Mouse (Mus musculus) T-helper 1 cell (primary cell): Measurements from ENCODE around the gene Rabgef1.

Experiments
- in situ Hi-C: fragments of 300-600 bp; cut with MboI, MseI; formaldehyde crosslinking; loops from one replicate; pipeline ENCODE4 v1.15.1; 2025; ENCODE audit warnings: high pct_unique_total_duplicates

Rabgef1 gene

GRCm38 (mm10) chr5:130263454-130263853 lies 91.9 kb downstream of the Rabgef1 start:
- in situ Hi-C loops, result no loop called here
